Mouse (Mus musculus): ENCODE measurements at regions not wholly inside any gene's neighbourhood (a gene's known extent, or its start where the extent isn't known, plus 50 kb on each side); places are given as distances from the start of the nearest gene placed in this dataset.

GRCm38 (mm10) chr15:46087307-46087706, 5953.1 kb downstream of the 9330182O14Rik start:
- Histone ChIP-seq H3K4me3 (replicated peaks; ENCODE audit: low read length) (no peak overlapping the region), H3K36me3 (ENCODE audit: control insufficient read depth, insufficient read depth, low read length) (no peaks in the 10 kb centered on the region), H3K9me3 (ENCODE audit: control insufficient read depth, low read length) (no peaks in the 10 kb centered on the region), H3K9ac (ENCODE audit: low read depth, low read length, severe bottlenecking) (no peak overlapping the region), H3K4me2 (replicated peaks; ENCODE audit: low read depth, low read length, severe bottlenecking) (no peak overlapping the region), H3K27ac (replicated peaks; ENCODE audit: low read depth, low read length) (no peak overlapping the region), H3K27me3 (ENCODE audit: control insufficient read depth, insufficient read depth, low read length) (no peaks in the 10 kb centered on the region), H3K4me1 (ENCODE audit: control insufficient read depth, insufficient read depth, low read length) (no peaks in the 10 kb centered on the region)
- no peak for DNase-seq (ENCODE audit: low spot score)
- no peak for ATAC-seq (ENCODE audit: low FRiP score, low read depth)
- TF ChIP-seq POLR2A (IDR thresholded peaks at IDR 0.05; ENCODE audit: borderline replicate concordance, extremely low read depth, insufficient read depth, insufficient read length) = no peak

GRCm38 (mm10) chr15:46125718-46126373, 5991.7 kb downstream of the 9330182O14Rik start:
- H3K36me3 ChIP-seq (ENCODE audit: control insufficient read depth, insufficient read depth, low read length) = no peaks in the 10 kb centered on the region
- H3K27ac ChIP-seq (replicated peaks; ENCODE audit: low read depth, low read length) = no peak overlapping the region
- H3K9me3 ChIP-seq (ENCODE audit: control insufficient read depth, low read length) = no peaks in the 10 kb centered on the region
- H3K9ac ChIP-seq (ENCODE audit: low read depth, low read length, severe bottlenecking) = no peak overlapping the region
- no peak for TF ChIP-seq POLR2A (IDR thresholded peaks at IDR 0.05; ENCODE audit: borderline replicate concordance, extremely low read depth, insufficient read depth, insufficient read length)
- no peaks in the 10 kb centered on the region for H3K27me3 ChIP-seq (ENCODE audit: control insufficient read depth, insufficient read depth, low read length)
- ATAC-seq (ENCODE audit: low FRiP score, low read depth) (no peak), DNase-seq (ENCODE audit: low spot score) (peak; percentile 5)
- H3K4me3 ChIP-seq (replicated peaks; ENCODE audit: low read length) = no peak overlapping the region
- H3K4me1 ChIP-seq (ENCODE audit: control insufficient read depth, insufficient read depth, low read length) = no peaks in the 10 kb centered on the region
- WGBS = 68% methylated on average over 4 of the region's 4 CpGs
- H3K4me2 ChIP-seq (replicated peaks; ENCODE audit: low read depth, low read length, severe bottlenecking) = no peak overlapping the region

All from limb, embryonic 14.5 days (tissue).